Mouse (Mus musculus) lung, postnatal 10 days (tissue): ENCODE data around the gene Ddx58.
A peak's percentile ranks its signal among the peaks of the same experiment; 100 is the strongest.

Source experiments
- DNase-seq: peaks from one replicate; pipeline ENCODE4 v3.0.0; 2021

Gene Ddx58

GRCm38 (mm10) chr4:40180046-40180445 is 59.6 kb downstream of the Ddx58 start:
- no peak for DNase-seq

GRCm38 (mm10) chr4:40178584-40178983 is 61.0 kb downstream of the Ddx58 start:
- no peak for DNase-seq

GRCm38 (mm10) chr4:40174321-40174720 is 65.3 kb downstream of the Ddx58 start:
- peak; percentile 36 for DNase-seq

GRCm38 (mm10) chr4:40172336-40172735 is 67.3 kb downstream of the Ddx58 start:
- no peak for DNase-seq

- no peak for DNase-seq
These were observed 68.2 kb downstream of the Ddx58 start for GRCm38 (mm10) chr4:40171477-40171876.

- no peak for DNase-seq
These were observed 76.0 kb downstream of the Ddx58 start for GRCm38 (mm10) chr4:40163646-40164045.

GRCm38 (mm10) chr4:40160591-40161434 is 78.8 kb downstream of the Ddx58 start:
- no peak for DNase-seq

GRCm38 (mm10) chr4:40158224-40158540 is 81.4 kb downstream of the Ddx58 start:
- DNase-seq = no peak

GRCm38 (mm10) chr4:40157500-40158223 is 82.0 kb downstream of the Ddx58 start:
- DNase-seq = no peak

GRCm38 (mm10) chr4:40156582-40157499 is 82.8 kb downstream of the Ddx58 start:
- no peak for DNase-seq

- DNase-seq = peak; percentile 67
These were observed 83.5 kb downstream of the Ddx58 start for GRCm38 (mm10) chr4:40156153-40156552.

GRCm38 (mm10) chr4:40155467-40155999 is 84.1 kb downstream of the Ddx58 start:
- DNase-seq = no peak

GRCm38 (mm10) chr4:40154751-40155150 is 84.9 kb downstream of the Ddx58 start:
- no peak for DNase-seq
